Mouse (Mus musculus): ENCODE measurements around the gene Polr2g. TPM values are rescaled to one million over a fixed set of nuclear protein-coding genes. Genes with fewer than 3 reads are reported as not detected.

Gene Polr2g
- total and polyA plus RNA-seq, 3 experiments, result 181 to 188 TPM; not detected in 1

GRCm38 (mm10) chr19:8830664-8831063 is 32.3 kb upstream of the Polr2g start:
- H3K27ac ChIP-seq (ENCODE audit: control insufficient read depth, low read depth, low read length), result no peak overlapping the region
- no peak overlapping the region for H3K9ac ChIP-seq (ENCODE audit: control insufficient read depth, low read depth, low read length, poor library complexity, severe bottlenecking)
- H3K4me3 ChIP-seq (ENCODE audit: control insufficient read depth in 1 of 2, insufficient read depth in 1 of 2, low read depth in 2 of 2, low read length in 2 of 2), result no peak overlapping the region
- no peaks in the 10 kb centered on the region; a peak in 1 of 4 replicates for H3K4me1 ChIP-seq (ENCODE audit: control insufficient read depth in 1 of 2, insufficient read depth in 2 of 2, low read length in 2 of 2)
- no peaks in the 10 kb centered on the region for H3K9me3 ChIP-seq (replicated peaks; ENCODE audit: insufficient read depth, low read length)
- H3K27me3 ChIP-seq (ENCODE audit: control insufficient read depth in 1 of 2, insufficient read depth in 2 of 2, low read length in 2 of 2), result no peaks in the 10 kb centered on the region
- DNase-seq (ENCODE audit: low read depth, low spot score), result no peak
- no peak for TF ChIP-seq KAT2A (conservative IDR thresholded peaks at IDR 0.05; ENCODE audit: low read depth, low read length)
- no peak for TF ChIP-seq TAL1 (IDR thresholded peaks at IDR 0.05; ENCODE audit: low read length)
- TF ChIP-seq ZNF384 (IDR thresholded peaks at IDR 0.05; ENCODE audit: low read depth, low read length), result no peak
- no peak for TF ChIP-seq POLR2A (IDR thresholded peaks at IDR 0.05; ENCODE audit: control insufficient read depth in 1 of 2, insufficient read depth in 1 of 2, low read depth in 1 of 2, low read length in 2 of 2, poor library complexity in 1 of 2)
- H3K79me2 ChIP-seq (ENCODE audit: control insufficient read depth, insufficient read depth, low read length, poor library complexity), result peaks cover 3% of the 10 kb centered on the region; the same call in 1 of the 2 replicates
- H3K36me3 ChIP-seq (ENCODE audit: control insufficient read depth in 1 of 2, insufficient read depth in 2 of 2, low read length in 2 of 2), result peaks cover 2 to 55% of the 10 kb centered on the region in 2 experiments; a peak in 3 of 4 replicates

DNA sequence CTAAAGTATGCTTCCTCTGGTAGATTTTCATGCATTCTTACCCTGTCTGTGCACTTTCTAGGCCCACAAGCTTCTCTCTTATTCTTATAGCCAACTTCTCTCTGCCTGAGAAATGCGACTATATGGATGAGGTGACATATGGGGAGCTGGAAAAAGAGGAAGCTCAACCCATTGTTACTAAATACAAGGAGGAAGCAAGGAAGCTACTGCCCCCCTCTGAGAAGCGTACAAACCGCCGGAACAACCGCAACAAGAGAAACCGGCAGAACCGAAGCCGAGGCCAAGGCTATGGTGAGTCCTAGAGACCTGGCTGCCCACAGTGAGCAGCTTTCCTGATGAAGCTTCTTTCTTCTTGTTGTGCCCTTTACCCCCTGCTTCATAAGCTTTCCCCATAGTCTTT is 31.3 kb upstream of the Polr2g start, which contains the start of gene AC129217.1:
Gene AC129217.1, plus strand, starts transcription at position 114 of the 400 bp plus-strand sequence.
- no peak within 1 kb of the TSS for H3K9ac ChIP-seq (ENCODE audit: control insufficient read depth, low read depth, low read length, poor library complexity, severe bottlenecking)
- peaks cover 2 to 62% of the 10 kb centered on the region in 2 experiments; a peak in 3 of 4 replicates for H3K36me3 ChIP-seq (ENCODE audit: control insufficient read depth in 1 of 2, insufficient read depth in 2 of 2, low read length in 2 of 2)
- H3K27me3 ChIP-seq (ENCODE audit: control insufficient read depth in 1 of 2, insufficient read depth in 2 of 2, low read length in 2 of 2), result no peaks in the 10 kb centered on the region
- H3K79me2 ChIP-seq (ENCODE audit: control insufficient read depth, insufficient read depth, low read length, poor library complexity), result peaks cover 5% of the 10 kb centered on the region; the same call in 1 of the 2 replicates
- no peaks in the 10 kb centered on the region for H3K9me3 ChIP-seq (replicated peaks; ENCODE audit: insufficient read depth, low read length)
- no peak within 1 kb of the TSS for H3K27ac ChIP-seq (ENCODE audit: control insufficient read depth, low read depth, low read length)
- H3K4me3 ChIP-seq (ENCODE audit: control insufficient read depth in 1 of 2, insufficient read depth in 1 of 2, low read depth in 2 of 2, low read length in 2 of 2), result no peak within 1 kb of the TSS
- DNase-seq (ENCODE audit: low read depth, low spot score), result peak; percentile 40
- TF ChIP-seq TAL1 (IDR thresholded peaks at IDR 0.05; ENCODE audit: low read length) (no peak), MYB (IDR thresholded peaks at IDR 0.05; ENCODE audit: low read depth, low read length) (no peak), SIN3A (IDR thresholded peaks at IDR 0.05; ENCODE audit: low read length) (no peak), POLR2AphosphoS2 (IDR thresholded peaks at IDR 0.05; ENCODE audit: low read length) (no peak), USF1 (IDR thresholded peaks at IDR 0.05; ENCODE audit: low read depth, low read length) (no peak), UBTF (IDR thresholded peaks at IDR 0.05; ENCODE audit: borderline replicate concordance, insufficient read depth, low read depth, low read length) (no peak), CHD1 (IDR thresholded peaks at IDR 0.05; ENCODE audit: low read depth, low read length) (no peak), ZC3H11A (IDR thresholded peaks at IDR 0.05; ENCODE audit: low read depth, low read length) (no peak), POLR2AphosphoS5 (IDR thresholded peaks at IDR 0.05; ENCODE audit: borderline replicate concordance, low read depth, low read length) (no peak), RCOR1 (IDR thresholded peaks at IDR 0.05; ENCODE audit: low read depth, low read length) (no peak), GATA1 (IDR thresholded peaks at IDR 0.05; ENCODE audit: low read depth, low read length) (no peak), SMC3 (IDR thresholded peaks at IDR 0.05; ENCODE audit: low read depth, low read length) (no peak), EP300 (IDR thresholded peaks at IDR 0.05; ENCODE audit: low read depth in 1 of 2, low read length in 2 of 2) (no peak), RAD21 (IDR thresholded peaks at IDR 0.05; ENCODE audit: low read depth, low read length) (no peak), E2F4 (IDR thresholded peaks at IDR 0.05; ENCODE audit: borderline replicate concordance, low read depth, low read length) (no peak), USF2 (IDR thresholded peaks at IDR 0.05; ENCODE audit: borderline replicate concordance in 1 of 2, insufficient read depth in 1 of 2, low read depth in 1 of 2, low read length in 2 of 2) (no peak), CTCF (IDR thresholded peaks at IDR 0.05 in 2 of 3, conservative IDR thresholded peaks at IDR 0.05 in 1 of 3; ENCODE audit: control insufficient read depth in 1 of 3, insufficient read depth in 1 of 3, low read depth in 2 of 3, low read length in 3 of 3, poor library complexity in 1 of 3, severe bottlenecking in 1 of 3) (no peak), NELFE (IDR thresholded peaks at IDR 0.05; ENCODE audit: low read depth, low read length) (no peak), ZMIZ1 (IDR thresholded peaks at IDR 0.05; ENCODE audit: low read depth, low read length) (no peak)
- H3K4me1 ChIP-seq (ENCODE audit: control insufficient read depth in 1 of 2, insufficient read depth in 2 of 2, low read length in 2 of 2), result no peaks in the 10 kb centered on the region; a peak in 1 of 4 replicates
